Mouse (Mus musculus): ENCODE data around the gene Akap13.
A peak's percentile ranks its signal among the peaks of the same experiment; 100 is the strongest.

The Akap13 gene

GRCm38 (mm10) chr7:75633807-75634526 lies 178.6 kb downstream of the Akap13 start:
- DNase-seq (ENCODE audit: low spot score) = no peak

GRCm38 (mm10) chr7:75638769-75639168 lies 183.4 kb downstream of the Akap13 start:
- DNase-seq (ENCODE audit: low spot score) = no peak

GRCm38 (mm10) chr7:75639541-75639940 lies 184.2 kb downstream of the Akap13 start:
- DNase-seq (ENCODE audit: low spot score) = peak; percentile 68

- no peak for DNase-seq (ENCODE audit: low spot score)
These were observed 184.7 kb downstream of the Akap13 start for GRCm38 (mm10) chr7:75640074-75640473.

- no peak for DNase-seq (ENCODE audit: low spot score)
These were observed 185.3 kb downstream of the Akap13 start for GRCm38 (mm10) chr7:75640671-75641070.

- DNase-seq (ENCODE audit: low spot score) = no peak
These were observed 186.3 kb downstream of the Akap13 start for GRCm38 (mm10) chr7:75641415-75642177.

- DNase-seq (ENCODE audit: low spot score) = peak; percentile 76
These were observed 186.9 kb downstream of the Akap13 start for GRCm38 (mm10) chr7:75642178-75642777.

- no peak for DNase-seq (ENCODE audit: low spot score)
These were observed 187.7 kb downstream of the Akap13 start for GRCm38 (mm10) chr7:75642846-75643563.

- no peak for DNase-seq (ENCODE audit: low spot score)
These were observed 188.7 kb downstream of the Akap13 start for GRCm38 (mm10) chr7:75643986-75644385.

GRCm38 (mm10) chr7:75644585-75644984 lies 189.3 kb downstream of the Akap13 start:
- no peak for DNase-seq (ENCODE audit: low spot score)

GRCm38 (mm10) chr7:75645156-75645933 lies 190.0 kb downstream of the Akap13 start:
- no peak for DNase-seq (ENCODE audit: low spot score)

- no peak for DNase-seq (ENCODE audit: low spot score)
These were observed 192.7 kb downstream of the Akap13 start for GRCm38 (mm10) chr7:75648051-75648450.

- DNase-seq (ENCODE audit: low spot score) = no peak
These were observed 193.6 kb downstream of the Akap13 start for GRCm38 (mm10) chr7:75648961-75649360.

- DNase-seq (ENCODE audit: low spot score) = no peak
These were observed 194.6 kb downstream of the Akap13 start for GRCm38 (mm10) chr7:75649966-75650365.

GRCm38 (mm10) chr7:75653684-75654317 lies 198.5 kb downstream of the Akap13 start:
- DNase-seq (ENCODE audit: low spot score) = no peak

GRCm38 (mm10) chr7:75655180-75656074 lies 200.1 kb downstream of the Akap13 start:
- DNase-seq (ENCODE audit: low spot score) = no peak

GRCm38 (mm10) chr7:75656297-75656852 lies 201.0 kb downstream of the Akap13 start:
- no peak for DNase-seq (ENCODE audit: low spot score)

- no peak for DNase-seq (ENCODE audit: low spot score)
These were observed 201.6 kb downstream of the Akap13 start for GRCm38 (mm10) chr7:75656896-75657295.

GRCm38 (mm10) chr7:75664455-75664854 lies 209.1 kb downstream of the Akap13 start:
- DNase-seq (ENCODE audit: low spot score) = no peak

GRCm38 (mm10) chr7:75666982-75667381 lies 211.6 kb downstream of the Akap13 start:
- no peak for DNase-seq (ENCODE audit: low spot score)
